Mouse (Mus musculus) kidney, postnatal 0 days (tissue): ENCODE data around the gene Btg2. TPM values are rescaled to one million over a fixed set of nuclear protein-coding genes. Genes with fewer than 3 reads are reported as not detected.

Experiments
- ATAC-seq: fragments of 200-750 bp; cut with Nextera tagmentation; replicated peaks from 2 replicates; pipeline ENCODE4 v1.8.0; 2017; ENCODE audit warnings: low read depth, moderate number of reproducible peaks, moderate TSS enrichment, moderate library complexity; ENCODE audit not compliant: low FRiP score
- DNase-seq: peaks from one replicate; pipeline ENCODE4 v3.0.0-alpha.2; 2016; ENCODE audit warnings: low spot score
- H3K27ac ChIP-seq: fragments of 300-500 bp; sonication (generic); 2 replicates; pipeline ENCODE4 v1.5.1; 2014; ENCODE audit warnings: mild to moderate bottlenecking
- H3K27me3 ChIP-seq: fragments of 300-500 bp; sonication (generic); 2 replicates; pipeline ENCODE4 v1.6.1; 2014; ENCODE audit warnings: low read length, mixed read lengths; ENCODE audit not compliant: insufficient read depth
- H3K36me3 ChIP-seq: fragments of 300-500 bp; sonication (generic); 2 replicates; pipeline ENCODE4 v1.6.1; 2014; ENCODE audit warnings: low read length, mixed read lengths; ENCODE audit not compliant: insufficient read depth
- H3K4me1 ChIP-seq: fragments of 300-500 bp; sonication (generic); replicated peaks from 2 replicates; pipeline ENCODE4 v1.6.1; 2014; ENCODE audit warnings: antibody characterized with exemption, low read length, mixed read lengths; ENCODE audit not compliant: insufficient read depth
- H3K4me2 ChIP-seq: fragments of 300-500 bp; sonication (generic); 2 replicates; pipeline ENCODE4 v1.6.1; 2014; ENCODE audit warnings: mild to moderate bottlenecking, low read length, moderate library complexity, mixed read lengths
- H3K4me3 ChIP-seq: fragments of 300-500 bp; sonication (generic); replicated peaks from 2 replicates; pipeline ENCODE4 v1.5.1; 2014; ENCODE audit warnings: low read depth, low read length
- H3K9ac ChIP-seq: fragments of 300-500 bp; sonication (generic); 2 replicates; pipeline ENCODE4 v1.6.1; 2014; ENCODE audit warnings: low read depth, low read length
- H3K9me3 ChIP-seq: fragments of 300-500 bp; sonication (generic); replicated peaks from 2 replicates; pipeline ENCODE4 v1.6.1; 2016; ENCODE audit warnings: low read length, inconsistent platforms, mixed read lengths
- CTCF ChIP-seq: IDR thresholded peaks from 2 replicates; pipeline ENCODE4 v1.5.1; 2016; ENCODE audit warnings: antibody characterized with exemption, low read depth, mild to moderate bottlenecking, moderate library complexity
- WGBS: fragments of 180-500 bp; shearing (Covaris S2); extraction: QIAGEN DNeasy Blood & Tissue Kit; methylation state at CpG from one replicate; pipeline ENCODE4 v1.1.7; 2014; 5-methylcytosine and 5-hydroxymethylcytosine counted together
- polyA plus RNA-seq: library from polyadenylated mRNA; unstranded; fragments of >200 nt; fragmentation: Nextera tagmentation; extraction: Ambion mirVana; gene quantifications from 2 replicates; pipeline ENCODE4 v1.2.1, GENCODE M21; 2015

The Btg2 gene
- polyA plus RNA-seq, 1 experiment from 2014 or later = 37.5 TPM

GRCm38 (mm10) chr1:134025975-134026374, 52.9 kb downstream of the Btg2 start:
- WGBS = 74% methylated on average over 5 of the region's 5 CpGs
- TF ChIP-seq CTCF = no peak
- H3K9me3 ChIP-seq = no peaks in the 10 kb centered on the region
- H3K27me3 ChIP-seq = no peaks in the 10 kb centered on the region
- no peak overlapping the region for H3K4me2 ChIP-seq
- no peak overlapping the region for H3K27ac ChIP-seq
- no peak for ATAC-seq
- no peaks in the 10 kb centered on the region for H3K36me3 ChIP-seq
- H3K4me3 ChIP-seq = no peak overlapping the region
- no peak for DNase-seq
- H3K9ac ChIP-seq = no peak overlapping the region
- no peaks in the 10 kb centered on the region for H3K4me1 ChIP-seq

Other genes starting within 250 kb of the Btg2 start
- 0.39 and 0.40 TPM in 2 replicates for gene Optc, start 171.1 kb downstream of the Btg2 start, polyA plus RNA-seq
- gene Prelp, start 157.7 kb downstream of the Btg2 start, polyA plus RNA-seq = 2.2 TPM in 2 replicates
- 7.8 and 9.4 TPM in 2 replicates for gene Fmod, start 41.9 kb downstream of the Btg2 start, polyA plus RNA-seq
- 0.41 and 0.58 TPM in 2 replicates for gene Chit1, start 32.1 kb upstream of the Btg2 start, polyA plus RNA-seq
- 2.1 and 2.4 TPM in 2 replicates for gene Chil1, start 103.1 kb upstream of the Btg2 start, polyA plus RNA-seq
- gene Mybph, start 114.3 kb upstream of the Btg2 start, polyA plus RNA-seq = 0.13 TPM in 1 of 2 replicates, not detected in the other
- gene Adora1, start 156.3 kb upstream of the Btg2 start, polyA plus RNA-seq = 11.7 and 13.7 TPM in 2 replicates
- gene Myog, start 210.9 kb upstream of the Btg2 start, polyA plus RNA-seq = 0.08 TPM in 1 of 2 replicates, not detected in the other